Mouse (Mus musculus): ENCODE data around the gene Ephb1. TPM values are rescaled to one million over a fixed set of nuclear protein-coding genes. Genes with fewer than 3 reads are reported as not detected.

Ephb1 gene
- polyA plus RNA-seq, 1 experiment from 2014 or later, result 5.1 TPM

- Histone ChIP-seq H3K4me2 (ENCODE audit: low read depth, low read length) (no peak overlapping the region), H3K9ac (ENCODE audit: low read depth, low read length) (no peak overlapping the region), H3K4me1 (ENCODE audit: control insufficient read depth, insufficient read depth, low read length) (no peaks in the 10 kb centered on the region), H3K27me3 (replicated peaks; ENCODE audit: control insufficient read depth, insufficient read depth, low read length) (peaks cover 18% of the 10 kb centered on the region; the same call in 1 of the 2 replicates), H3K4me3 (ENCODE audit: low read length) (no peak overlapping the region), H3K9me3 (ENCODE audit: control insufficient read depth, low read length) (no peaks in the 10 kb centered on the region), H3K27ac (ENCODE audit: low read length) (no peak overlapping the region), H3K36me3 (ENCODE audit: control insufficient read depth, insufficient read depth, low read length) (no peaks in the 10 kb centered on the region)
- 78% methylated on average over 9 of the region's 9 CpGs for WGBS
- ATAC-seq, result no peak
Observed at GRCm38 (mm10) chr9:102345047-102345446, 9.4 kb downstream of the Ephb1 start.

GRCm38 (mm10) chr9:102344086-102344930, 10.2 kb downstream of the Ephb1 start:
- Histone ChIP-seq H3K9me3 (ENCODE audit: control insufficient read depth, low read length) (no peaks in the 10 kb centered on the region), H3K9ac (ENCODE audit: low read depth, low read length) (no peak overlapping the region), H3K4me1 (ENCODE audit: control insufficient read depth, insufficient read depth, low read length) (no peaks in the 10 kb centered on the region), H3K4me3 (ENCODE audit: low read length) (no peak overlapping the region), H3K27me3 (replicated peaks; ENCODE audit: control insufficient read depth, insufficient read depth, low read length) (peaks cover 11% of the 10 kb centered on the region; the same call in 1 of the 2 replicates), H3K4me2 (ENCODE audit: low read depth, low read length) (no peak overlapping the region), H3K27ac (ENCODE audit: low read length) (no peak overlapping the region), H3K36me3 (ENCODE audit: control insufficient read depth, insufficient read depth, low read length) (no peaks in the 10 kb centered on the region)
- 78% methylated on average over 10 of the region's 10 CpGs for WGBS
- ATAC-seq, result no peak

GRCm38 (mm10) chr9:102343061-102343460, 11.4 kb downstream of the Ephb1 start:
- Histone ChIP-seq H3K36me3 (ENCODE audit: control insufficient read depth, insufficient read depth, low read length) (no peaks in the 10 kb centered on the region), H3K4me2 (ENCODE audit: low read depth, low read length) (no peak overlapping the region), H3K27ac (ENCODE audit: low read length) (no peak overlapping the region), H3K9me3 (ENCODE audit: control insufficient read depth, low read length) (no peaks in the 10 kb centered on the region), H3K9ac (ENCODE audit: low read depth, low read length) (no peak overlapping the region), H3K4me1 (ENCODE audit: control insufficient read depth, insufficient read depth, low read length) (no peaks in the 10 kb centered on the region), H3K27me3 (replicated peaks; ENCODE audit: control insufficient read depth, insufficient read depth, low read length) (0 out of 2 replicates have a peak, but pooled peaks cover 4% of the 10 kb centered on the region), H3K4me3 (ENCODE audit: low read length) (no peak overlapping the region)
- WGBS, result 95% methylated on average over 9 of the region's 9 CpGs
- ATAC-seq, result no peak

- no peaks in the 10 kb centered on the region for H3K9me3 ChIP-seq (ENCODE audit: control insufficient read depth, low read length)
- H3K4me2 ChIP-seq (ENCODE audit: low read depth, low read length), result no peak overlapping the region
- H3K4me1 ChIP-seq (ENCODE audit: control insufficient read depth, insufficient read depth, low read length), result no peaks in the 10 kb centered on the region
- H3K36me3 ChIP-seq (ENCODE audit: control insufficient read depth, insufficient read depth, low read length), result no peaks in the 10 kb centered on the region
- no peak overlapping the region for H3K27ac ChIP-seq (ENCODE audit: low read length)
- WGBS, result 46% methylated on average over 3 of the region's 3 CpGs
- no peak overlapping the region for H3K9ac ChIP-seq (ENCODE audit: low read depth, low read length)
- no peak for ATAC-seq
- H3K27me3 ChIP-seq (replicated peaks; ENCODE audit: control insufficient read depth, insufficient read depth, low read length), result no peaks in the 10 kb centered on the region
- no peak overlapping the region for H3K4me3 ChIP-seq (ENCODE audit: low read length)
Observed at GRCm38 (mm10) chr9:102342026-102342425, 12.5 kb downstream of the Ephb1 start.

- WGBS, result 74% methylated on average over 19 of the region's 19 CpGs
- Histone ChIP-seq H3K27me3 (replicated peaks; ENCODE audit: control insufficient read depth, insufficient read depth, low read length) (no peaks in the 10 kb centered on the region), H3K9ac (ENCODE audit: low read depth, low read length) (no peak overlapping the region), H3K4me1 (ENCODE audit: control insufficient read depth, insufficient read depth, low read length) (no peaks in the 10 kb centered on the region), H3K4me2 (ENCODE audit: low read depth, low read length) (no peak overlapping the region), H3K36me3 (ENCODE audit: control insufficient read depth, insufficient read depth, low read length) (no peaks in the 10 kb centered on the region), H3K4me3 (ENCODE audit: low read length) (no peak overlapping the region), H3K27ac (ENCODE audit: low read length) (no peak overlapping the region), H3K9me3 (ENCODE audit: control insufficient read depth, low read length) (no peaks in the 10 kb centered on the region)
- ATAC-seq, result no peak
Observed at GRCm38 (mm10) chr9:102340768-102341167, 13.7 kb downstream of the Ephb1 start.

- no peak overlapping the region for H3K27ac ChIP-seq (ENCODE audit: low read length)
- no peaks in the 10 kb centered on the region for H3K36me3 ChIP-seq (ENCODE audit: control insufficient read depth, insufficient read depth, low read length)
- 69% methylated on average over 11 of the region's 11 CpGs for WGBS
- no peaks in the 10 kb centered on the region for H3K4me1 ChIP-seq (ENCODE audit: control insufficient read depth, insufficient read depth, low read length)
- no peak overlapping the region for H3K4me2 ChIP-seq (ENCODE audit: low read depth, low read length)
- ATAC-seq, result no peak
- no peak overlapping the region for H3K4me3 ChIP-seq (ENCODE audit: low read length)
- H3K9ac ChIP-seq (ENCODE audit: low read depth, low read length), result no peak overlapping the region
- H3K27me3 ChIP-seq (replicated peaks; ENCODE audit: control insufficient read depth, insufficient read depth, low read length), result no peaks in the 10 kb centered on the region
- H3K9me3 ChIP-seq (ENCODE audit: control insufficient read depth, low read length), result no peaks in the 10 kb centered on the region
Observed at GRCm38 (mm10) chr9:102335571-102336282, 18.8 kb downstream of the Ephb1 start.

GRCm38 (mm10) chr9:102330266-102331060, 24.0 kb downstream of the Ephb1 start:
- Histone ChIP-seq H3K27ac (ENCODE audit: low read length) (no peak overlapping the region), H3K36me3 (ENCODE audit: control insufficient read depth, insufficient read depth, low read length) (no peaks in the 10 kb centered on the region), H3K4me1 (ENCODE audit: control insufficient read depth, insufficient read depth, low read length) (no peaks in the 10 kb centered on the region), H3K27me3 (replicated peaks; ENCODE audit: control insufficient read depth, insufficient read depth, low read length) (no peaks in the 10 kb centered on the region; the same call in 1 of the 2 replicates), H3K9ac (ENCODE audit: low read depth, low read length) (no peak overlapping the region), H3K9me3 (ENCODE audit: control insufficient read depth, low read length) (no peaks in the 10 kb centered on the region), H3K4me2 (ENCODE audit: low read depth, low read length) (no peak overlapping the region), H3K4me3 (ENCODE audit: low read length) (no peak overlapping the region)
- no peak for ATAC-seq
- WGBS, result 91% methylated on average over 16 of the region's 16 CpGs

GRCm38 (mm10) chr9:102327625-102328150, 26.8 kb downstream of the Ephb1 start:
- no peak for ATAC-seq
- Histone ChIP-seq H3K4me2 (ENCODE audit: low read depth, low read length) (no peak overlapping the region), H3K9me3 (ENCODE audit: control insufficient read depth, low read length) (no peaks in the 10 kb centered on the region), H3K27ac (ENCODE audit: low read length) (no peak overlapping the region), H3K27me3 (replicated peaks; ENCODE audit: control insufficient read depth, insufficient read depth, low read length) (no peaks in the 10 kb centered on the region; the same call in 1 of the 2 replicates), H3K4me3 (ENCODE audit: low read length) (no peak overlapping the region), H3K4me1 (ENCODE audit: control insufficient read depth, insufficient read depth, low read length) (no peaks in the 10 kb centered on the region), H3K36me3 (ENCODE audit: control insufficient read depth, insufficient read depth, low read length) (no peaks in the 10 kb centered on the region), H3K9ac (ENCODE audit: low read depth, low read length) (no peak overlapping the region)
- WGBS, result 87% methylated on average over 4 of the region's 4 CpGs

- Histone ChIP-seq H3K4me1 (ENCODE audit: control insufficient read depth, insufficient read depth, low read length) (no peaks in the 10 kb centered on the region), H3K27ac (ENCODE audit: low read length) (no peak overlapping the region), H3K27me3 (replicated peaks; ENCODE audit: control insufficient read depth, insufficient read depth, low read length) (no peaks in the 10 kb centered on the region), H3K9me3 (ENCODE audit: control insufficient read depth, low read length) (peaks cover 3% of the 10 kb centered on the region; the same call in 1 of the 2 replicates), H3K9ac (ENCODE audit: low read depth, low read length) (no peak overlapping the region), H3K4me2 (ENCODE audit: low read depth, low read length) (no peak overlapping the region), H3K4me3 (ENCODE audit: low read length) (no peak overlapping the region), H3K36me3 (ENCODE audit: control insufficient read depth, insufficient read depth, low read length) (no peaks in the 10 kb centered on the region)
- WGBS, result 83% methylated on average over 6 of the region's 6 CpGs
- no peak for ATAC-seq
Observed at GRCm38 (mm10) chr9:102315436-102315835, 39.1 kb downstream of the Ephb1 start.

Measured in intestine, embryonic 16.5 days (tissue).